Mouse (Mus musculus): Measurements from ENCODE around the gene Zfp706.

DNA sequence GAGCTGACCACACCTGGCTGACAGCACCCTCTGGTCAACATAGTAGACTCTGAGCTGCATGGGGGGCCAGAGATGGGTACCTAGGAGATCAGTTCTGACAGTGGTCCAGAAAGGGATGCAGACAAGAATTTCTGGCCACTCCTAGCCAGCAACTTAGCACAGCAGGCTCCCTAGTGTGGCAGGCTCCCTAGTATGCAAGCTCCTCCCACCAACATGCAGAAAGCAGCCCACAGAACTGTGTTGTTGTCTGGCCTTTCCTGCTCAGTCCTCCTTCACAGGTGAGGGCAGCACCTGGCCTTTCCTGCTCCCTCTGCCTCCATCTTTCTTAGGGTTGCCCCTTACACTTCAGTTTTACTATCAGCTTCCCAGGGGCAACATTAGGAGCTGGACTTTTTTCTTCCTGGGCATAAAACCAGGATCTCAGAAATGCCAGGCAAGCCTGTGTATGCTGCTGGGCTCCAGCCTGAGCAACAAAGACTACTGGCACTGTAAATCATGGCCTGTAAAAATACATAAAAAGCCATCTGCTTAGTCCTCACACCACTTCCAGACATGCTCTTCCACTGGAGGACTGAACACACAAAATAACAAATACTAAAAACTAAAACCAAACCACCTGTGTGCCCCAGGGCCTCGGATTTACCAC is 22.5 kb downstream of the Zfp706 start:
- TF ChIP-seq GATA1 (IDR thresholded peaks at IDR 0.05; ENCODE audit: low read length) = no peak
- no peak for TF ChIP-seq TAL1 (IDR thresholded peaks at IDR 0.05; ENCODE audit: low read length)
